Mouse (Mus musculus): ENCODE data around the gene Rdh11. TPM values are rescaled to one million over a fixed set of nuclear protein-coding genes. Genes with fewer than 3 reads are reported as not detected.
A peak's percentile ranks its signal among the peaks of the same experiment; 100 is the strongest.

The Rdh11 gene
- polyA plus RNA-seq, 1 experiment from 2014 or later = 26.1 TPM

GRCm38 (mm10) chr12:79131706-79132460 lies 60.2 kb downstream of the Rdh11 start:
- Histone ChIP-seq H3K36me3 (ENCODE audit: control insufficient read depth, insufficient read depth, low read length) (no peaks in the 10 kb centered on the region), H3K4me3 (ENCODE audit: low read depth, low read length) (peak overlapping the region; percentile 44; the same call in 1 of the 2 replicates), H3K4me1 (ENCODE audit: control insufficient read depth, insufficient read depth, low read length) (no peaks in the 10 kb centered on the region), H3K27me3 (ENCODE audit: control insufficient read depth, insufficient read depth, low read length) (peaks cover 24% of the 10 kb centered on the region), H3K27ac (ENCODE audit: low read depth, low read length) (no peak overlapping the region), H3K9ac (ENCODE audit: low read length) (peak overlapping the region; percentile 39; the same call in 1 of the 2 replicates), H3K4me2 (ENCODE audit: low read depth) (peak overlapping the region; percentile 84), H3K9me3 (ENCODE audit: control insufficient read depth, low read length) (no peaks in the 10 kb centered on the region)
- ATAC-seq (ENCODE audit: insufficient read depth, low FRiP score, low TSS enrichment) = no peak
- 33% methylated on average over 5 of the region's 5 CpGs for WGBS
- DNase-seq (ENCODE audit: low spot score) = no peak

- Histone ChIP-seq H3K4me3 (ENCODE audit: low read depth, low read length) (peak overlapping the region; percentile 44), H3K27me3 (ENCODE audit: control insufficient read depth, insufficient read depth, low read length) (peaks cover 24% of the 10 kb centered on the region), H3K4me2 (ENCODE audit: low read depth) (peak overlapping the region; percentile 84), H3K27ac (ENCODE audit: low read depth, low read length) (no peak overlapping the region), H3K4me1 (ENCODE audit: control insufficient read depth, insufficient read depth, low read length) (no peaks in the 10 kb centered on the region), H3K9me3 (ENCODE audit: control insufficient read depth, low read length) (no peaks in the 10 kb centered on the region), H3K36me3 (ENCODE audit: control insufficient read depth, insufficient read depth, low read length) (no peaks in the 10 kb centered on the region), H3K9ac (ENCODE audit: low read length) (peak overlapping the region; percentile 39)
- WGBS = under 1% methylated on average over 22 of the region's 22 CpGs
- ATAC-seq (ENCODE audit: insufficient read depth, low FRiP score, low TSS enrichment) (no peak), DNase-seq (ENCODE audit: low spot score) (peak; percentile 35)
Observed at GRCm38 (mm10) chr12:79131178-79131675, 60.9 kb downstream of the Rdh11 start.

- Histone ChIP-seq H3K9me3 (ENCODE audit: control insufficient read depth, low read length) (no peaks in the 10 kb centered on the region), H3K4me2 (ENCODE audit: low read depth) (peak within 1 kb of the TSS; percentile 84), H3K27ac (ENCODE audit: low read depth, low read length) (no peak within 1 kb of the TSS), H3K4me1 (ENCODE audit: control insufficient read depth, insufficient read depth, low read length) (no peaks in the 10 kb centered on the region), H3K4me3 (ENCODE audit: low read depth, low read length) (peak within 1 kb of the TSS; percentile 44), H3K36me3 (ENCODE audit: control insufficient read depth, insufficient read depth, low read length) (no peaks in the 10 kb centered on the region), H3K9ac (ENCODE audit: low read length) (peak within 1 kb of the TSS; percentile 39), H3K27me3 (ENCODE audit: control insufficient read depth, insufficient read depth, low read length) (peaks cover 24% of the 10 kb centered on the region)
- peak; percentile 85 for ATAC-seq (ENCODE audit: insufficient read depth, low FRiP score, low TSS enrichment)
- DNase-seq (ENCODE audit: low spot score) = peak; percentile 79
- under 1% methylated on average over 47 of the region's 47 CpGs for WGBS
Observed at GRCm38 (mm10) chr12:79130299-79131177, 61.6 kb downstream of the Rdh11 start, which contains the start of gene Arg2. Arg2 (plus strand) TSS chr12:79130777.

Other genes with a start within 250 kb of the Rdh11 start
- 10.5 and 11.6 TPM in 2 replicates for gene Tmem229b, start 184.7 kb downstream of the Rdh11 start, polyA plus RNA-seq (2014; fragmentation: Nextera tagmentation; extraction: Ambion mirVana)
- gene Plekhh1, start 163.1 kb downstream of the Rdh11 start, polyA plus RNA-seq (2014; fragmentation: Nextera tagmentation; extraction: Ambion mirVana) = 6.2 and 7.4 TPM in 2 replicates
- gene Pigh, start 102.6 kb downstream of the Rdh11 start, polyA plus RNA-seq (2014; fragmentation: Nextera tagmentation; extraction: Ambion mirVana) = 25.5 and 26.5 TPM in 2 replicates
- 6.0 and 7.8 TPM in 2 replicates for gene Arg2, start 61.5 kb downstream of the Rdh11 start, polyA plus RNA-seq (2014; fragmentation: Nextera tagmentation; extraction: Ambion mirVana)
- 103 and 105 TPM in 2 replicates for gene Vti1b, start 19.6 kb downstream of the Rdh11 start, polyA plus RNA-seq (2014; fragmentation: Nextera tagmentation; extraction: Ambion mirVana)
- gene Rdh12, start 16.6 kb upstream of the Rdh11 start, polyA plus RNA-seq (2014; fragmentation: Nextera tagmentation; extraction: Ambion mirVana) = 0.81 and 1.2 TPM in 2 replicates
- 11.4 and 12.5 TPM in 2 replicates for gene Zfyve26, start 104.0 kb upstream of the Rdh11 start, polyA plus RNA-seq (2014; fragmentation: Nextera tagmentation; extraction: Ambion mirVana)
- gene Rad51b, start 105.0 kb upstream of the Rdh11 start, polyA plus RNA-seq (2014; fragmentation: Nextera tagmentation; extraction: Ambion mirVana) = 4.7 and 5.5 TPM in 2 replicates

All from neural tube, embryonic 11.5 days (tissue).